Mouse (Mus musculus): ENCODE results near the gene Akt3.

GRCm38 (mm10) chr1:177248638-177249037 lies 9.4 kb downstream of the Akt3 start:
- TF ChIP-seq GATA1 (IDR thresholded peaks at IDR 0.05; ENCODE audit: borderline replicate concordance, low read length), result no peak
- no peak for TF ChIP-seq FLI1 (IDR thresholded peaks at IDR 0.05; ENCODE audit: low read length)
